Mouse (Mus musculus): ENCODE data around the gene Ticrr. TPM values are rescaled to one million over a fixed set of nuclear protein-coding genes. Genes with fewer than 3 reads are reported as not detected.

The Ticrr gene
- 5.0 TPM for polyA plus RNA-seq (2012; fragmentation: generic; extraction: Trizol)
- long read RNA-seq, experiment 1, partial matches to known transcripts = 0 of 1 reads
- long read RNA-seq, experiment 1, other reads (novel, unspliced or antisense) = 0 of 1 reads
- long read RNA-seq, experiment 2, full-length matches to known transcripts = 1 of 16 reads
- long read RNA-seq, experiment 2, partial matches to known transcripts = 13 of 16 reads
- long read RNA-seq, experiment 2, other reads (novel, unspliced or antisense) = 2 of 16 reads

DNA sequence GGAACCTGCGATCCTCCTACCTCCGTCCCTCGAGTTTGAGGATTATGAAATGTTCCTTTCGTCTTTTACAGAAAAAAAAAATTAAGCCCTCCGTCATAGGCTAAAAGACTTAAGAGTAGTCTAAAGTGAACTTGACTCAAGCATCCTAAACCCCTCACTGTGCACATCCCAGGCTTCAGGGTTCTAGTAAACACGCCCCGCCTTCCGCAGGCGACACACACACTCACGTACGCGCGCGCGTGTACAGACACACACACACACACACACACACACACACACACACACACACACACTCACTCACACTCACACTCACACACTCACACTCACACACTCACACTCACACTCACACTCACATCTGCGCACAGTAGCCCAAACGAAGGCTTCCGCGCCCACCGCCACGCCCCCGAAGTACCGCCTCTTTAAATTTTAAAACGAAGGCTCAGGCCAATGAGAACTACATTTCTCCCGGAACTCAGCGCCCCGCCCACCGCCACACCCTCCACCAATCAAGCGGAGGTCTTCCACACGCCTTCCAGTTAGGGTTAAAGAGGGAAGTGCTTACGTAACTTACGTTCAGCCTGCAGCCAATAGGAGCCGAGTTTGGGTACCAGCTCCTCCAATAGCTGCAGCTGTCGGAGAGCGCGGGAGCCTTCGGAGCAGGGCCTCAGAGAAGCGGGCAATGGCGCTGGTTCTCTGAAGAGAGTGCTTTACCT is at the start of gene Ticrr:
TSS of gene Ticrr (plus strand) at position 619 of the 713 bp plus-strand sequence.
- Histone ChIP-seq H3K4me3 (ENCODE audit: insufficient read depth, poor library complexity, severe bottlenecking) (peak within 1 kb of the TSS; percentile 78), H3ac (ENCODE audit: control insufficient read depth, insufficient read length, low read depth) (peak within 1 kb of the TSS; percentile 93), H3K79me3 (ENCODE audit: low read depth) (peaks cover 36% of the 10 kb centered on the region), H3K27me3 (ENCODE audit: control insufficient read depth, insufficient read depth, insufficient read length) (no peaks in the 10 kb centered on the region), H3K36me3 (ENCODE audit: control insufficient read depth, insufficient read depth) (no peaks in the 10 kb centered on the region), H3K79me2 (ENCODE audit: control insufficient read depth, insufficient read depth) (peaks cover 46% of the 10 kb centered on the region)
- TF ChIP-seq USF1 (IDR thresholded peaks at IDR 0.05; ENCODE audit: low read depth) = no peak
- no peak for TF ChIP-seq FOSL1 (IDR thresholded peaks at IDR 0.05; ENCODE audit: insufficient read depth, low read length, poor library complexity, severe bottlenecking)
- TF ChIP-seq CEBPB (IDR thresholded peaks at IDR 0.05; ENCODE audit: low read depth) = no peak
- no peak for TF ChIP-seq MYOG (IDR thresholded peaks at IDR 0.05; ENCODE audit: control insufficient read depth, extremely low read depth, insufficient read length)
- TF ChIP-seq CTCF (IDR thresholded peaks at IDR 0.05; ENCODE audit: control insufficient read depth, insufficient read depth, insufficient read length) = no peak

DNA sequence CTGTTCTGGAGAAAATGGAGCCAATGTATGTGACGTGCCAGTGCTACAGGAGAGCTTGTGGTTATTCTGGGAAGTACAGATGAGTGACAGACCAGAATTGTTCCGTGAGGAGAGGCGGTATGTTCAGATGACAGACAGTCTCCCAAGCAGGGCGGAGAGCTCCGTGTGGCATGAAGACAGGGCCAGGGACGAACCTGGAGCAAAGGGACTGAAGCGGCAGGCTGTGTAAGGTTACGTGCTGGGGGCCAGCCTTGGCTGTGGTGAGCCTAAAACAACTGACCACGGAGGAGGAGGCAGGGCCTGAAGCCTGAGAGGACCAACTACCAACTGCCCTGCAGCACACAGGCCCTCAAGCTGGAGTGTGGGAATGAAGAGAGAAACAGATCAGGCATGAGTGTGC is 48.1 kb upstream of the Ticrr start:
- H3K27me3 ChIP-seq (ENCODE audit: control insufficient read depth, insufficient read depth, insufficient read length) = peaks cover 75% of the 10 kb centered on the region

DNA sequence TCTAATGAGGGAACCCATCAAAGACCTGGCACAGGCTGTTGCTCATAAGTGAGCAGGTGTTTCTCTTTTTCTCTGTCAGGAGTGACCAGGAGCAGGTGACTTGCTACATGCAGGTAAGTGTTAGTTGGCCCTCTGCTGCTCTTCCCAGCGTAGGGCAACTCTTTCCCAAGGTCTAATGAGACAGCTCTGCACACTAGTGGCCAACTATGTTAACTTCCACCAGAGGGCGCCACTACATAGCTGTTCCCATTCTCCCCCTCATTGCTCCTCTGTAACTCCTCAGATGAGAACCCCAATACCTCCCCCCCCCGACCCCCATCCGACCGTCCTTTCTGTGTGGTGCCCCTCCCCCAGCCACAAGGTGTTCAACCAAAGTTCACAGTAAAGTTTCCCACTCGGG is 47.2 kb upstream of the Ticrr start:
- Histone ChIP-seq H3K79me3 (ENCODE audit: low read depth) (no peaks in the 10 kb centered on the region), H3K79me2 (ENCODE audit: control insufficient read depth, insufficient read depth) (no peaks in the 10 kb centered on the region), H3K27me3 (ENCODE audit: control insufficient read depth, insufficient read depth, insufficient read length) (peaks cover 75% of the 10 kb centered on the region), H3K36me3 (ENCODE audit: control insufficient read depth, insufficient read depth) (no peaks in the 10 kb centered on the region), H3ac (ENCODE audit: control insufficient read depth, insufficient read length, low read depth) (no peak overlapping the region), H3K4me3 (ENCODE audit: insufficient read depth, poor library complexity, severe bottlenecking) (no peak overlapping the region)
- TF ChIP-seq MYOD1 (IDR thresholded peaks at IDR 0.05; ENCODE audit: control insufficient read depth, insufficient read length, low read depth) = no peak
- no peak for TF ChIP-seq CEBPB (IDR thresholded peaks at IDR 0.05; ENCODE audit: low read depth)
- peak; percentile 65 for TF ChIP-seq CTCF (IDR thresholded peaks at IDR 0.05; ENCODE audit: control insufficient read depth, insufficient read depth, insufficient read length)

More for the DNA sequence above, 48.1 kb upstream of the Ticrr start:
- TF ChIP-seq MYOD1 (IDR thresholded peaks at IDR 0.05; ENCODE audit: control insufficient read depth, insufficient read length, low read depth) (no peak), MYOG (IDR thresholded peaks at IDR 0.05; ENCODE audit: control insufficient read depth, extremely low read depth, insufficient read length) (no peak), CTCF (IDR thresholded peaks at IDR 0.05; ENCODE audit: control insufficient read depth, insufficient read depth, insufficient read length) (no peak)
- Histone ChIP-seq H3K79me3 (ENCODE audit: low read depth) (no peaks in the 10 kb centered on the region), H3K36me3 (ENCODE audit: control insufficient read depth, insufficient read depth) (no peaks in the 10 kb centered on the region), H3K79me2 (ENCODE audit: control insufficient read depth, insufficient read depth) (no peaks in the 10 kb centered on the region), H3K4me3 (ENCODE audit: insufficient read depth, poor library complexity, severe bottlenecking) (no peak overlapping the region), H3ac (ENCODE audit: control insufficient read depth, insufficient read length, low read depth) (no peak overlapping the region)

DNA sequence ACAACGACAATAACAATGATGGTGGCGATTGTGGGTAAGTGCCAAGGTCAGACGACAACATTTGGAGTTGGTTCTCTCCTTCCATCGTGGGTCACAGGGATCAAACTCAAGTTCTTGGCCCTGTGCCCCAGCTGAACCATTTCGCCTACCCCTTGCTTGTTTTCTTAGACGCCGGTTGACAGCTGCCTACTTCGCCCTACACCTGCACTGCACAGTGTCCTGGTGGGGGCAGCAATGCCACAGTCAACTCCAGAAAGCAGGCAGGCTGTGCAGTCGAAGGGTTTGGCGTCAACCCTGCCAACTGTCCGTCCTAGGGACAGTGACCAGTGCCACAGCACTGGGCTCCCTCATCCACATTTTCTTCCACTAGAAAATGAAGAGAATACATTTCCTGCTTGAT is 46.7 kb upstream of the Ticrr start:
- no peak overlapping the region for H3ac ChIP-seq (ENCODE audit: control insufficient read depth, insufficient read length, low read depth)
- H3K79me3 ChIP-seq (ENCODE audit: low read depth) = no peaks in the 10 kb centered on the region
- H3K79me2 ChIP-seq (ENCODE audit: control insufficient read depth, insufficient read depth) = no peaks in the 10 kb centered on the region
- H3K27me3 ChIP-seq (ENCODE audit: control insufficient read depth, insufficient read depth, insufficient read length) = peaks cover 73% of the 10 kb centered on the region
- no peaks in the 10 kb centered on the region for H3K36me3 ChIP-seq (ENCODE audit: control insufficient read depth, insufficient read depth)
- no peak overlapping the region for H3K4me3 ChIP-seq (ENCODE audit: insufficient read depth, poor library complexity, severe bottlenecking)
- TF ChIP-seq CEBPB (IDR thresholded peaks at IDR 0.05; ENCODE audit: low read depth) (no peak), MAX (IDR thresholded peaks at IDR 0.05) (no peak), FOSL1 (IDR thresholded peaks at IDR 0.05; ENCODE audit: insufficient read depth, low read length, poor library complexity, severe bottlenecking) (no peak), MYOD1 (IDR thresholded peaks at IDR 0.05; ENCODE audit: control insufficient read depth, insufficient read length, low read depth) (no peak), CTCF (IDR thresholded peaks at IDR 0.05; ENCODE audit: control insufficient read depth, insufficient read depth, insufficient read length) (no peak), MYOG (IDR thresholded peaks at IDR 0.05; ENCODE audit: control insufficient read depth, extremely low read depth, insufficient read length) (no peak), USF1 (IDR thresholded peaks at IDR 0.05; ENCODE audit: low read depth) (no peak)

DNA sequence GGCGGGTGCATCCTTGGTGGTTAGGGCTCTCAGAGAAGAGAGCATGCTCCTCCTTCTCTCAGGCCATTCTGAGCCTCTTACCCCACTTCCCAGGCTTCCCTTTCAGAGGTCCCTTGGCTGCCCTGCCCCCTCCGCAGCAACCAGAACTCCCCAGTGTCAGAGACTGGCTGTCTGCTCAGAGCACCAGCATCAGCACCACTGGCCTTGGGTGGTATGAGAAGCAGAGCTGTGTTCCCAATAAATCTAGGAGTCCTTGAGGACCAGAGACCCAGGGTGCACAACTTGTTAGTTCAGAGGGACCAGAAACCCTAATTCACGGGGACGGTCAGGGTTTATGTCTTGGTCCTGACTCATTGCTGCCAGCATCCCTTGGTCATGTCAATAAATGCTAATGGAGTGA is 45.0 kb upstream of the Ticrr start:
- H3ac ChIP-seq (ENCODE audit: control insufficient read depth, insufficient read length, low read depth) = no peak overlapping the region
- H3K27me3 ChIP-seq (ENCODE audit: control insufficient read depth, insufficient read depth, insufficient read length) = peaks cover 75% of the 10 kb centered on the region
- H3K79me3 ChIP-seq (ENCODE audit: low read depth) = no peaks in the 10 kb centered on the region
- H3K4me3 ChIP-seq (ENCODE audit: insufficient read depth, poor library complexity, severe bottlenecking) = no peak overlapping the region
- TF ChIP-seq MYOG (IDR thresholded peaks at IDR 0.05; ENCODE audit: control insufficient read depth, extremely low read depth, insufficient read length) (no peak), MYOD1 (IDR thresholded peaks at IDR 0.05; ENCODE audit: control insufficient read depth, insufficient read length, low read depth) (no peak), MAX (IDR thresholded peaks at IDR 0.05) (no peak), FOSL1 (IDR thresholded peaks at IDR 0.05; ENCODE audit: insufficient read depth, low read length, poor library complexity, severe bottlenecking) (no peak), CTCF (IDR thresholded peaks at IDR 0.05; ENCODE audit: control insufficient read depth, insufficient read depth, insufficient read length) (no peak), CEBPB (IDR thresholded peaks at IDR 0.05; ENCODE audit: low read depth) (no peak), USF1 (IDR thresholded peaks at IDR 0.05; ENCODE audit: low read depth) (no peak)
- H3K36me3 ChIP-seq (ENCODE audit: control insufficient read depth, insufficient read depth) = no peaks in the 10 kb centered on the region
- H3K79me2 ChIP-seq (ENCODE audit: control insufficient read depth, insufficient read depth) = no peaks in the 10 kb centered on the region

DNA sequence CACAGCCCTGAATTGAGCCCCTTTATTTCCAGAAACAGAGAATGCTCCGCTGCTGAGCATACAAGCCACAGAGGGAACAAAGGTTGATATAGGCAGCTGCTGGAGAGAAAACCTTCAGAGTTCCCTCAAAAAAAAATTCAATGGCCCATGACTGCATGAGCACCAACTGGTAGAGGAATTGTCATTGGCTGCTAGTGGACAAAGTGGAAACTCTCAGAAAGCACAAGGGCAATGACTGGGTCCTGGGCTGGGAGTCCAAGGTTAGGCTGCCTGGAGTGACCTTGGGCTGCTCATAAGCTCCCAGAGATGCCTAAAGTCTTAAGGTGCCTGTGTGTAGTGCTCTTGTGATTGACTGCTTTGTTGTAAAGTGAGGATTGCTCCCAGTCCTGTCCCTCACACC is 44.1 kb upstream of the Ticrr start:
- H3K4me3 ChIP-seq (ENCODE audit: insufficient read depth, poor library complexity, severe bottlenecking) = no peak overlapping the region
- no peak overlapping the region for H3ac ChIP-seq (ENCODE audit: control insufficient read depth, insufficient read length, low read depth)
- H3K79me3 ChIP-seq (ENCODE audit: low read depth) = no peaks in the 10 kb centered on the region
- H3K79me2 ChIP-seq (ENCODE audit: control insufficient read depth, insufficient read depth) = no peaks in the 10 kb centered on the region
- H3K36me3 ChIP-seq (ENCODE audit: control insufficient read depth, insufficient read depth) = no peaks in the 10 kb centered on the region
- TF ChIP-seq CEBPB (IDR thresholded peaks at IDR 0.05; ENCODE audit: low read depth) = no peak
- TF ChIP-seq FOSL1 (IDR thresholded peaks at IDR 0.05; ENCODE audit: insufficient read depth, low read length, poor library complexity, severe bottlenecking) = no peak
- TF ChIP-seq MYOD1 (IDR thresholded peaks at IDR 0.05; ENCODE audit: control insufficient read depth, insufficient read length, low read depth) = no peak
- TF ChIP-seq MYOG (IDR thresholded peaks at IDR 0.05; ENCODE audit: control insufficient read depth, extremely low read depth, insufficient read length) = no peak
- no peak for TF ChIP-seq USF1 (IDR thresholded peaks at IDR 0.05; ENCODE audit: low read depth)
- no peak for TF ChIP-seq MAX (IDR thresholded peaks at IDR 0.05)
- TF ChIP-seq CTCF (IDR thresholded peaks at IDR 0.05; ENCODE audit: control insufficient read depth, insufficient read depth, insufficient read length) = no peak
- peaks cover 67% of the 10 kb centered on the region for H3K27me3 ChIP-seq (ENCODE audit: control insufficient read depth, insufficient read depth, insufficient read length)

Measured in C2C12 (cell line).